In genomic region chr11:70638293-70638692, GRCm38 (mm10) we compare ENCODE assay signal across 24 mouse cellular contexts. TPM values are rescaled to one million over a fixed set of nuclear protein-coding genes. Genes with fewer than 3 reads are reported as not detected.
DNase-seq lines count a peak whose midpoint lies in the region; ATAC-seq and TF ChIP-seq lines count a peak whose summit lies in the region.
"Had no signal": no experiment of that assay in that cellular context is flagged by ENCODE, and none has a peak within 500 bp of the region (broad histone marks: within the 10 kb centered on the region; RNA-seq: fewer than 3 reads in every experiment).

No protein-coding gene starts in this region.

- no peaks in the 10 kb centered on the region for H3K9me3 ChIP-seq in erythroblast, embryonic 14.5 days (ENCODE audit: control insufficient read depth, low read length)
- no peaks in the 10 kb centered on the region for H3K9me3 ChIP-seq in heart, embryonic 15.5 days (replicated peaks)
- no peaks in the 10 kb centered on the region for H3K9me3 ChIP-seq in G1E (replicated peaks)
- H3K9me3 ChIP-seq in liver, embryonic 14.5 days (ENCODE audit: control insufficient read depth, low read length), result no peaks in the 10 kb centered on the region
- no peaks in the 10 kb centered on the region for H3K9me3 ChIP-seq in intestine, embryonic 15.5 days
- H3K9me3 ChIP-seq: forebrain, embryonic 12.5 days; hindbrain, embryonic 15.5 days; lung, embryonic 15.5 days; midbrain, embryonic 10.5 days; neural tube, embryonic 15.5 days had no signal

- no peak for TF ChIP-seq POLR2A in heart, adult 2 months (IDR thresholded peaks at IDR 0.05; ENCODE audit: insufficient read depth, low read depth, low read length)

- no peaks in the 10 kb centered on the region for H3K79me2 ChIP-seq in heart, adult 2 months (replicated peaks; ENCODE audit: control insufficient read depth, insufficient read depth, low read length)

- no peak overlapping the region for H3K9ac ChIP-seq in heart, embryonic 15.5 days
- no peak overlapping the region for H3K9ac ChIP-seq in heart, adult 2 months (ENCODE audit: low read depth, low read length)
- peak overlapping the region; percentile 63 for H3K9ac ChIP-seq in liver, embryonic 14.5 days (replicated peaks)
- H3K9ac ChIP-seq in intestine, embryonic 15.5 days, result no peak overlapping the region
- H3K9ac ChIP-seq: forebrain, embryonic 12.5 days; hindbrain, embryonic 15.5 days; lung, embryonic 15.5 days; neural tube, embryonic 15.5 days had no signal

- no peak overlapping the region for H3K4me2 ChIP-seq in heart, embryonic 15.5 days
- peak overlapping the region; percentile 74 for H3K4me2 ChIP-seq in liver, embryonic 14.5 days (ENCODE audit: low read depth)
- H3K4me2 ChIP-seq in intestine, embryonic 15.5 days (replicated peaks), result no peak overlapping the region
- H3K4me2 ChIP-seq: forebrain, embryonic 12.5 days; hindbrain, embryonic 15.5 days; lung, embryonic 15.5 days; neural tube, embryonic 15.5 days had no signal

- peaks cover 52% of the 10 kb centered on the region for H3K4me1 ChIP-seq in erythroblast, embryonic 14.5 days (ENCODE audit: control insufficient read depth)
- H3K4me1 ChIP-seq in heart, embryonic 15.5 days (replicated peaks), result peaks cover 9% of the 10 kb centered on the region
- peaks cover 2% of the 10 kb centered on the region; the same call in 1 of the 2 replicates for H3K4me1 ChIP-seq in heart, adult 2 months (ENCODE audit: control insufficient read depth, insufficient read depth, low read length)
- H3K4me1 ChIP-seq in G1E (ENCODE audit: insufficient read depth, low read depth, low read length), result peaks cover 61% of the 10 kb centered on the region
- peaks cover 30 to 35% of the 10 kb centered on the region in 2 experiments for H3K4me1 ChIP-seq in liver, embryonic 14.5 days (replicated peaks; ENCODE audit: control insufficient read depth in 2 of 2, insufficient read depth in 2 of 2, low read length in 1 of 2)
- H3K4me1 ChIP-seq in intestine, embryonic 15.5 days (replicated peaks), result no peaks in the 10 kb centered on the region
- H3K4me1 ChIP-seq: forebrain, embryonic 12.5 days; hindbrain, embryonic 15.5 days; lung, embryonic 15.5 days; midbrain, embryonic 10.5 days; neural tube, embryonic 15.5 days had no signal

- H3K27ac ChIP-seq in heart, embryonic 15.5 days, result peak overlapping the region; percentile 46; the same call in 1 of the 2 replicates
- H3K27ac ChIP-seq in heart, adult 2 months, result no peak overlapping the region
- peak overlapping the region; percentile 93 for H3K27ac ChIP-seq in liver, embryonic 14.5 days
- no peak overlapping the region for H3K27ac ChIP-seq in intestine, embryonic 15.5 days
- H3K27ac ChIP-seq: forebrain, embryonic 12.5 days; hindbrain, embryonic 15.5 days; left cerebral cortex, adult 2 months; lung, embryonic 15.5 days; midbrain, embryonic 10.5 days; neural tube, embryonic 15.5 days had no signal

- peak overlapping the region; percentile 41 for H3K4me3 ChIP-seq in erythroblast, embryonic 14.5 days (replicated peaks)
- H3K4me3 ChIP-seq in heart, embryonic 15.5 days, result no peak overlapping the region
- no peak overlapping the region for H3K4me3 ChIP-seq in heart, adult 2 months
- H3K4me3 ChIP-seq in G1E (ENCODE audit: low read depth, low read length), result no peak overlapping the region; the same call in 1 of the 2 replicates
- peak overlapping the region in 1 of 2 experiments; percentile 32; a peak in 2 of 4 replicates for H3K4me3 ChIP-seq in liver, embryonic 14.5 days (ENCODE audit: insufficient read depth in 1 of 2, low read depth in 2 of 2, low read length in 2 of 2)
- H3K4me3 ChIP-seq in intestine, embryonic 15.5 days (replicated peaks), result no peak overlapping the region
- H3K4me3 ChIP-seq: forebrain, embryonic 12.5 days; hindbrain, embryonic 15.5 days; left cerebral cortex, adult 2 months; lung, embryonic 15.5 days; midbrain, embryonic 10.5 days; neural tube, embryonic 15.5 days had no signal

- peaks cover 5% of the 10 kb centered on the region for H3K36me3 ChIP-seq in erythroblast, embryonic 14.5 days (ENCODE audit: control insufficient read depth)
- no peaks in the 10 kb centered on the region for H3K36me3 ChIP-seq in heart, embryonic 15.5 days
- no peaks in the 10 kb centered on the region for H3K36me3 ChIP-seq in heart, adult 2 months (ENCODE audit: control insufficient read depth, insufficient read depth, low read length)
- peaks cover 30% of the 10 kb centered on the region for H3K36me3 ChIP-seq in G1E (replicated peaks)
- H3K36me3 ChIP-seq in liver, embryonic 14.5 days (replicated peaks; ENCODE audit: control insufficient read depth, insufficient read depth, low read depth), result no peaks in the 10 kb centered on the region
- no peaks in the 10 kb centered on the region for H3K36me3 ChIP-seq in intestine, embryonic 15.5 days
- H3K36me3 ChIP-seq: lung, embryonic 15.5 days had no signal

- no peaks in the 10 kb centered on the region for H3K27me3 ChIP-seq in erythroblast, embryonic 14.5 days (ENCODE audit: control insufficient read depth)
- no peaks in the 10 kb centered on the region for H3K27me3 ChIP-seq in heart, embryonic 15.5 days
- no peaks in the 10 kb centered on the region for H3K27me3 ChIP-seq in heart, adult 2 months (ENCODE audit: control insufficient read depth, insufficient read depth, low read length)
- H3K27me3 ChIP-seq in G1E (ENCODE audit: insufficient read depth, low read length), result no peaks in the 10 kb centered on the region
- no peaks in the 10 kb centered on the region for H3K27me3 ChIP-seq in liver, embryonic 14.5 days (ENCODE audit: control insufficient read depth, insufficient read depth, low read length)
- H3K27me3 ChIP-seq in intestine, embryonic 15.5 days (replicated peaks), result no peaks in the 10 kb centered on the region
- H3K27me3 ChIP-seq: hindbrain, embryonic 15.5 days; lung, embryonic 15.5 days; neural tube, embryonic 15.5 days had no signal

- no peak for TF ChIP-seq EP300 in heart, adult 2 months (IDR thresholded peaks at IDR 0.05; ENCODE audit: insufficient read depth, low read depth, low read length)
- TF ChIP-seq EP300 in liver, embryonic 14.5 days (IDR thresholded peaks at IDR 0.05; ENCODE audit: low read depth), result no peak

- 54% methylated on average over 1 of the region's 1 CpGs for WGBS in heart, embryonic 15.5 days
- WGBS in heart, adult 2 months, result 74% methylated on average over 1 of the region's 1 CpGs
- WGBS in liver, embryonic 14.5 days (ENCODE audit: insufficient replicate concordance), result 24% methylated on average over 1 of the region's 1 CpGs
- 81% methylated on average over 1 of the region's 1 CpGs for WGBS in intestine, embryonic 15.5 days

- no peak for ATAC-seq in erythroblast, adult 5-6 weeks (replicated peaks; ENCODE audit: low FRiP score, poor library complexity, severe bottlenecking)
- no peak for ATAC-seq in heart, embryonic 15.5 days (replicated peaks; ENCODE audit: insufficient number of reproducible peaks, insufficient read depth, low FRiP score, low read depth)
- ATAC-seq in G1E (ENCODE audit: extremely low read depth, insufficient number of reproducible peaks, low FRiP score, poor library complexity, severe bottlenecking), result peak; percentile 22; the same call in 1 of the 2 replicates
- peak; percentile 18; the same call in 1 of the 2 replicates for ATAC-seq in liver, embryonic 14.5 days (ENCODE audit: insufficient read depth)
- no peak for ATAC-seq in intestine, embryonic 15.5 days

- DNase-seq in heart, adult 2 months, result no peak
- DNase-seq in G1E (ENCODE audit: low spot score), result no peak
- DNase-seq in liver, embryonic 14.5 days (ENCODE audit: low read depth in 3 of 3, low spot score in 3 of 3), result no peak
- DNase-seq in layer of hippocampus, postnatal 14 days (ENCODE audit: low spot score in 2 of 2), result no peak
- DNase-seq: adrenal gland, postnatal 25 days; cerebellum, adult 9-11 months; gastrocnemius, postnatal 36 days; kidney, adult 8-10 months; kidney, postnatal 25 days; lung, postnatal 36 days; right cerebral cortex, adult 18-20 months; right cerebral cortex, postnatal 4 days; thymus, postnatal 14 days had no signal

- intact Hi-C loops in heart, adult 2 months (cut with DNase I), result no loop called here

- TF ChIP-seq CTCF in heart, adult 2 months (IDR thresholded peaks at IDR 0.05), result no peak
- no peak for TF ChIP-seq CTCF in G1E (IDR thresholded peaks at IDR 0.05; ENCODE audit: low read depth, low read length)
- no peak for TF ChIP-seq CTCF in liver, embryonic 14.5 days (IDR thresholded peaks at IDR 0.05; ENCODE audit: low read depth)

RNA-seq across cellular contexts. Expression of gene Gp1ba, which starts 0.6 kb away (rescaled TPM):
- polyA plus RNA-seq in erythroblast, embryonic 14.5 days (2012), result 0.12 TPM in 2 replicates
- total RNA-seq in erythroblast, adult 5-6 weeks (2015; ENCODE audit: low replicate concordance), result 0.84 TPM in 1 of 2 replicates, not detected in the other
- total RNA-seq in erythroblast, adult 5-6 weeks (2017; ENCODE audit: low replicate concordance), result 0.42 TPM in 1 of 2 replicates, not detected in the other
- 0.62 and 0.67 TPM in 2 replicates for polyA plus RNA-seq in heart, embryonic 15.5 days (2015; fragmentation: Nextera tagmentation; extraction: Ambion mirVana)
- under 1 TPM; 0.34 to 0.98 TPM for total RNA-seq in heart, adult 2 months (2021)
- 0.29 and 0.59 TPM in 2 replicates for polyA plus RNA-seq in heart, adult 2 months (2012; rRNA removed)
- 1.1 and 3.1 TPM in 2 replicates for total RNA-seq in G1E (2014; fragmentation: Nextera tagmentation)
- 2.8 and 3.4 TPM in 2 replicates for total RNA-seq in G1E (2017)
- polyA plus RNA-seq in G1E (2012), result 9.0 TPM in 2 replicates
- 4.5 TPM in 2 replicates for polyA plus RNA-seq in liver, embryonic 14.5 days (2012; rRNA removed)
- polyA plus RNA-seq in liver, embryonic 14.5 days (2014; fragmentation: Nextera tagmentation; extraction: Ambion mirVana), result 7.6 and 9.1 TPM in 2 replicates
- 0.21 and 0.24 TPM in 2 replicates for polyA plus RNA-seq in intestine, embryonic 15.5 days (2015; fragmentation: Nextera tagmentation; extraction: Ambion mirVana)
- total RNA-seq in layer of hippocampus, postnatal 14 days (2021), result not detected
- total RNA-seq: adrenal gland, postnatal 25 days; gastrocnemius, postnatal 36 days; left cerebral cortex, adult 2 months; left cerebral cortex, postnatal 36 days had no signal

RNA-seq across cellular contexts. Expression of gene Rnf167, which starts 8.7 kb away (rescaled TPM):
- 24.0 and 33.2 TPM in 2 replicates for polyA plus RNA-seq in erythroblast, embryonic 14.5 days (2012)
- 146 and 222 TPM in 2 replicates for total RNA-seq in erythroblast, adult 5-6 weeks (2015; ENCODE audit: low replicate concordance)
- 217 and 308 TPM in 2 replicates for total RNA-seq in erythroblast, adult 5-6 weeks (2017; ENCODE audit: low replicate concordance)
- 75.1 and 81.2 TPM in 2 replicates for polyA plus RNA-seq in heart, embryonic 15.5 days (2015; fragmentation: Nextera tagmentation; extraction: Ambion mirVana)
- total RNA-seq in heart, adult 2 months (2021), result 10 to 100 TPM; 50.8 to 58.7 TPM
- polyA plus RNA-seq in heart, adult 2 months (2012; rRNA removed), result 65.0 and 80.9 TPM in 2 replicates
- total RNA-seq in G1E (2014; fragmentation: Nextera tagmentation) (63.7 and 115 TPM in 2 replicates), G1E (2017) (62.3 and 64.1 TPM in 2 replicates)
- 62.6 and 81.3 TPM in 2 replicates for polyA plus RNA-seq in G1E (2012)
- polyA plus RNA-seq in liver, embryonic 14.5 days (2012; rRNA removed), result 47.7 and 48.4 TPM in 2 replicates
- polyA plus RNA-seq in liver, embryonic 14.5 days (2014; fragmentation: Nextera tagmentation; extraction: Ambion mirVana), result 56.0 and 66.9 TPM in 2 replicates
- 106 and 107 TPM in 2 replicates for polyA plus RNA-seq in intestine, embryonic 15.5 days (2015; fragmentation: Nextera tagmentation; extraction: Ambion mirVana)
- 10 to 100 TPM; 70.2 to 72.3 TPM for total RNA-seq in layer of hippocampus, postnatal 14 days (2021)

RNA-seq across cellular contexts. Expression of gene Slc25a11, which starts 9.0 kb away (rescaled TPM):
- 2.2 and 2.4 TPM in 2 replicates for polyA plus RNA-seq in erythroblast, embryonic 14.5 days (2012)
- 17.1 and 20.1 TPM in 2 replicates for total RNA-seq in erythroblast, adult 5-6 weeks (2015; ENCODE audit: low replicate concordance)
- total RNA-seq in erythroblast, adult 5-6 weeks (2017; ENCODE audit: low replicate concordance), result 16.2 and 16.6 TPM in 2 replicates
- 279 TPM in 2 replicates for polyA plus RNA-seq in heart, embryonic 15.5 days (2015; fragmentation: Nextera tagmentation; extraction: Ambion mirVana)
- 100 to 1,000 TPM; 532 to 626 TPM for total RNA-seq in heart, adult 2 months (2021)
- polyA plus RNA-seq in heart, adult 2 months (2012; rRNA removed), result 632 and 932 TPM in 2 replicates
- total RNA-seq in G1E (2014; fragmentation: Nextera tagmentation) (42.8 and 72.7 TPM in 2 replicates), G1E (2017) (125 and 144 TPM in 2 replicates)
- 50.6 and 59.2 TPM in 2 replicates for polyA plus RNA-seq in G1E (2012)
- 39.0 and 43.9 TPM in 2 replicates for polyA plus RNA-seq in liver, embryonic 14.5 days (2012; rRNA removed)
- polyA plus RNA-seq in liver, embryonic 14.5 days (2014; fragmentation: Nextera tagmentation; extraction: Ambion mirVana), result 60.8 and 67.8 TPM in 2 replicates
- polyA plus RNA-seq in intestine, embryonic 15.5 days (2015; fragmentation: Nextera tagmentation; extraction: Ambion mirVana), result 171 and 180 TPM in 2 replicates
- 100 to 1,000 TPM; 124 to 127 TPM for total RNA-seq in layer of hippocampus, postnatal 14 days (2021)

RNA-seq across cellular contexts. Expression of gene Pfn1, which starts 16.2 kb away (rescaled TPM):
- 240 and 308 TPM in 2 replicates for polyA plus RNA-seq in erythroblast, embryonic 14.5 days (2012)
- 414 and 492 TPM in 2 replicates for total RNA-seq in erythroblast, adult 5-6 weeks (2015; ENCODE audit: low replicate concordance)
- total RNA-seq in erythroblast, adult 5-6 weeks (2017; ENCODE audit: low replicate concordance), result 125 and 193 TPM in 2 replicates
- polyA plus RNA-seq in heart, embryonic 15.5 days (2015; fragmentation: Nextera tagmentation; extraction: Ambion mirVana), result 1,318 and 1,359 TPM in 2 replicates
- total RNA-seq in heart, adult 2 months (2021), result 100 to 1,000 TPM; 270 to 280 TPM
- 439 and 479 TPM in 2 replicates for polyA plus RNA-seq in heart, adult 2 months (2012; rRNA removed)
- 804 and 991 TPM in 2 replicates for total RNA-seq in G1E (2014; fragmentation: Nextera tagmentation)
- 724 and 774 TPM in 2 replicates for total RNA-seq in G1E (2017)
- 3,649 and 4,709 TPM in 2 replicates for polyA plus RNA-seq in G1E (2012)
- 421 and 438 TPM in 2 replicates for polyA plus RNA-seq in liver, embryonic 14.5 days (2012; rRNA removed)
- 957 and 1,007 TPM in 2 replicates for polyA plus RNA-seq in liver, embryonic 14.5 days (2014; fragmentation: Nextera tagmentation; extraction: Ambion mirVana)
- 2,127 and 2,325 TPM in 2 replicates for polyA plus RNA-seq in intestine, embryonic 15.5 days (2015; fragmentation: Nextera tagmentation; extraction: Ambion mirVana)
- total RNA-seq in layer of hippocampus, postnatal 14 days (2021), result 100 to 1,000 TPM; 340 to 380 TPM

RNA-seq across cellular contexts. Expression of gene Eno3, which starts 18.7 kb away (rescaled TPM):
- 0.74 and 0.78 TPM in 2 replicates for polyA plus RNA-seq in erythroblast, embryonic 14.5 days (2012)
- 1.5 and 2.9 TPM in 2 replicates for total RNA-seq in erythroblast, adult 5-6 weeks (2015; ENCODE audit: low replicate concordance)
- 3.3 and 6.0 TPM in 2 replicates for total RNA-seq in erythroblast, adult 5-6 weeks (2017; ENCODE audit: low replicate concordance)
- 389 and 492 TPM in 2 replicates for polyA plus RNA-seq in heart, embryonic 15.5 days (2015; fragmentation: Nextera tagmentation; extraction: Ambion mirVana)
- total RNA-seq in heart, adult 2 months (2021), result 1,000 to 10,000 TPM; 1,523 to 1,659 TPM
- polyA plus RNA-seq in heart, adult 2 months (2012; rRNA removed), result 1,222 and 1,919 TPM in 2 replicates
- total RNA-seq in G1E (2014; fragmentation: Nextera tagmentation) (19.0 and 25.3 TPM in 2 replicates), G1E (2017) (21.9 and 24.5 TPM in 2 replicates)
- polyA plus RNA-seq in G1E (2012), result 3.1 and 5.7 TPM in 2 replicates
- 3.4 and 3.7 TPM in 2 replicates for polyA plus RNA-seq in liver, embryonic 14.5 days (2012; rRNA removed)
- 3.6 and 3.9 TPM in 2 replicates for polyA plus RNA-seq in liver, embryonic 14.5 days (2014; fragmentation: Nextera tagmentation; extraction: Ambion mirVana)
- 12.1 and 15.6 TPM in 2 replicates for polyA plus RNA-seq in intestine, embryonic 15.5 days (2015; fragmentation: Nextera tagmentation; extraction: Ambion mirVana)
- 10 to 100 TPM in 1 of 2 experiments, 1 to 10 TPM in 1; 5.9 to 10.1 TPM for total RNA-seq in layer of hippocampus, postnatal 14 days (2021)

Comparison
In these comparisons a context has a peak if more than half of its experiments do, and no peak if none do; other contexts are left out.
1. H3K27ac ChIP-seq: peak in heart, embryonic 15.5 days (single experiment) and liver, embryonic 14.5 days (single experiment); none in heart, adult 2 months (single experiment) and intestine, embryonic 15.5 days (single experiment).
2. ATAC-seq: peak in G1E (single experiment) and liver, embryonic 14.5 days (single experiment); none in erythroblast, adult 5-6 weeks (single experiment), heart, embryonic 15.5 days (single experiment) and intestine, embryonic 15.5 days (single experiment).
3. RNA of gene Slc25a11, which starts 9.0 kb away (polyA plus RNA-seq): 632 to 932 TPM in heart, adult 2 months, 279 TPM in heart, embryonic 15.5 days, 171 to 180 TPM in intestine, embryonic 15.5 days, 39.0 to 67.8 TPM in liver, embryonic 14.5 days and 50.6 to 59.2 TPM in G1E; 2.2 to 2.4 TPM in erythroblast, embryonic 14.5 days; every median in the first group is over 10 times any median in the second.